12 mouse cellular contexts compared by ENCODE assay signal in the genomic region with DNA sequence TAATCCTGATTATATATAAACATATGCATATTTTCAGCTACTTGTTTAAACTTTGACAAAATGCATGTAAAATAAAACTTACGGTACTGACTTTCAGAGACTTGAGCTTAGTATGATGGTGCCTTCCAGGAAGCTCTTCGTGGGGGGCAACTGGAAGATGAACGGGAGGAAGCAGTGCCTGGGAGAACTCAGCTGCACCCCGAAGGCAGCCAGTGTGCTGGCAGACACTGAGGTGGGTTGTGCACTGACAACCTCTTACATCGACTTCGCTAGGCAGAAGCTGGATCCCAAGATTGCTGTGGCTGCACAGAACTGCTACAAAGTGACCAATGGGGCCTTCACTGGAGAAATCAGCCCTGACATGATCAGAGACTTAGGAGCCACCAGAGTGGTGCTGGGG.
"Had no signal": no experiment of that assay in that cellular context is flagged by ENCODE, and none has a peak within 500 bp of the region (broad histone marks: within the 10 kb centered on the region; RNA-seq: fewer than 3 reads in every experiment).

No protein-coding gene starts in this region.

- H3K27ac ChIP-seq: kidney, postnatal 0 days; layer of hippocampus, adult 2 months; limb, embryonic 12.5 days; liver, embryonic 14.5 days; midbrain, embryonic 12.5 days had no signal

- H3K9me3 ChIP-seq: limb, embryonic 12.5 days; midbrain, embryonic 12.5 days had no signal

- H3K4me2 ChIP-seq: limb, embryonic 12.5 days; midbrain, embryonic 12.5 days had no signal

- H3K9ac ChIP-seq: limb, embryonic 12.5 days; liver, embryonic 14.5 days; midbrain, embryonic 12.5 days had no signal

- H3K27me3 ChIP-seq: limb, embryonic 12.5 days; midbrain, embryonic 12.5 days had no signal

- DNase-seq: liver; right cerebral cortex, postnatal 14 days; thymus, adult 2 months; thymus, postnatal 25 days had no signal

- H3K4me3 ChIP-seq: layer of hippocampus, adult 2 months; limb, embryonic 12.5 days; midbrain, embryonic 12.5 days had no signal

- H3K36me3 ChIP-seq: limb, embryonic 12.5 days; midbrain, embryonic 12.5 days had no signal

- H3K4me1 ChIP-seq: limb, embryonic 12.5 days; midbrain, embryonic 12.5 days had no signal

- ATAC-seq: inflammation-experienced regulatory T-cells, adult 6 months; intestine, postnatal 0 days; midbrain, embryonic 16.5 days had no signal
